Mouse (Mus musculus): ENCODE data around the gene Gp1bb.

The Gp1bb gene

DNA sequence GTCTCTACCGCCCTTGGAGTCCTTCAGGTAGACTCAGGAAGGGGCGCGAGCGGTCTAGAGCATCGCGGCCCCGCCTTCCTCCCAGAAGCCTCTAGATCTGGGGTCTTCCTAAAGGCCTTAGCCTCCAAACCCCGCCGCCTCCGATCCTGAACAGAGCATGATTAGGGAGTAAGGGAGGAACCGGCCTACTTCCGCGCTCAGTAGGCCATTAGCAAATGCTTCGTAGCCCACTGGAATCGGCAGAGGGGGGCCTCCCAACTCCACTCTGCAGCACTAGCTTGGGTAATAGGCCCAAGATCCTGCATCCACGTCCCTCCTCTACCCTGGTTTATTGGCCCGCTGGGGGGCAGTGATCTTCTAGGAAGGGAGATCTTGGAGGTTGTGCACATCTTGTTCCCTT is at the start of gene Gp1bb:
Gene Gp1bb (minus strand): TSS at position 385 of the 400 bp plus-strand sequence.
- DNase-seq (ENCODE audit: low spot score) = no peak

DNA sequence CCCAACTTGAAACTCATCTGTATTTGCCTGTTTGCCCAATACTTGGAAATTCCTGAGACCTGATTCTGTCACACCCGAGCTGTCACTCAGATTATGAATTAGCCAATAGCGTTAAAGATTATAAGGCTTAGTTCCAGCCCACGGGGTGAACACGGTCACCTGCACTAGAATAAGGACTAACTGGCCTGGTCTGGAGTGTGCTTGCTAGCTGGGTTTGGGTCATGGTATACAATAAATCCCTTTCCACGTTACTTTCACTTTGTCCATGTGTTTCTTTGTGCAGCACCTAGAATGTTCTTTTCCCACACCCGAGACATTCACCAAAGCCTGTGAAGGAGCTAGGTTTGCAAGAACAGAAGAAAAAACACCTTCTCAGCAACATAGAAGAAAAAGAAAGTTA is 47.7 kb upstream of the Gp1bb start:
- no peak for DNase-seq (ENCODE audit: low spot score)

DNA sequence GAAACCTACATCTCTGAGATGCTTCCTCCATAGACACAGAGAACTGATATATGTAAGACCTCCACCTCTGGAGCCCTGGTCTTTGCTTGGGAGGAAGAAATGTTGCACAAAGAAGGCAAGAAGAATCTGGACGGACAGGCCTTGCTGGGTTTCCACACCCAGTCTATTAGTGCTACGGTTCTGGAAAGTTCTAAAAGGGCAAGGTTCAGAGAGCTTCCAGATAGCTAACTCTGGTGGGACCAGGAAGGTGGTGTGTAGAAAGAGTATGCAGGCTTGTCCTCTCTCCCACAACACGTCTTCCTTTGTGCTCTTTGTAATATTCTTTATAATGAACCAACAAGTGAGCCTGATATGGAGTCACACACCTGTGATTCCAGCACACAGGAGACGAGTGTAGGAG is 36.4 kb upstream of the Gp1bb start:
- DNase-seq (ENCODE audit: low spot score) = no peak

DNA sequence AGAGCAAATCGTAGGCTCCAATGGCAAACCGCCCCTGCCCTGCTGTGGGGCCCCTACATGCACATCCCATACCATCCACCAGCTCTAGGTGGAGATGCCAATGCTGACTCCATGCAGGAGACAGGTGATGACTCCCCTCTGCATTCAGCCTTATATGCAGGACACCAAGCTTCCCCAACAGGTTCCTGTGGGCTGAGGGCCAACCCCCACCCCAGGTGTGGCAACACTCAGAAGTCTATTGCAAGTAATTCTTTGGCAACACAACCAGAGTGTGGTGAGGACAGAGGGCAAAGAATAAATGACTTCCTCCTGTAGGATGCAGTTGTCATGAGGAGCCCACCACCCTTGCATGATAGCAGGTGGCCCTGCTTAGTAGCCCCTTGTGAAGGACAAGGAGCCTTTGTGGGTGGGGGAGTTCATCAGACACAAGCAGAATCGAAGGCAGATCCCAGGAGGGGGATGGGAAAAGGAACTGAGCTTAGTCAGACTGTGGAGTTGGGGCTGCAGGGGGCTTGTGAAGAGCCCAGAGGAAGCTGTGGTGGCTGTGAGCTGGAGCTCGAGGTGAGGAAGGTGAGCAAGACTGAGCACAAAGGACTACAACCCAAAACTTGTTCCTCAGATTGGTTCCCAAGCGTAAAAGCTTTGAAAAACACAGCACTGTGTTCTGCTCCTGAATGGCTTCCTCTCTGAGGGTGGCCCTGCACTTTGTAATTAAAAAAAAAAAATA is 33.3 kb upstream of the Gp1bb start:
- no peak for DNase-seq (ENCODE audit: low spot score)

DNA sequence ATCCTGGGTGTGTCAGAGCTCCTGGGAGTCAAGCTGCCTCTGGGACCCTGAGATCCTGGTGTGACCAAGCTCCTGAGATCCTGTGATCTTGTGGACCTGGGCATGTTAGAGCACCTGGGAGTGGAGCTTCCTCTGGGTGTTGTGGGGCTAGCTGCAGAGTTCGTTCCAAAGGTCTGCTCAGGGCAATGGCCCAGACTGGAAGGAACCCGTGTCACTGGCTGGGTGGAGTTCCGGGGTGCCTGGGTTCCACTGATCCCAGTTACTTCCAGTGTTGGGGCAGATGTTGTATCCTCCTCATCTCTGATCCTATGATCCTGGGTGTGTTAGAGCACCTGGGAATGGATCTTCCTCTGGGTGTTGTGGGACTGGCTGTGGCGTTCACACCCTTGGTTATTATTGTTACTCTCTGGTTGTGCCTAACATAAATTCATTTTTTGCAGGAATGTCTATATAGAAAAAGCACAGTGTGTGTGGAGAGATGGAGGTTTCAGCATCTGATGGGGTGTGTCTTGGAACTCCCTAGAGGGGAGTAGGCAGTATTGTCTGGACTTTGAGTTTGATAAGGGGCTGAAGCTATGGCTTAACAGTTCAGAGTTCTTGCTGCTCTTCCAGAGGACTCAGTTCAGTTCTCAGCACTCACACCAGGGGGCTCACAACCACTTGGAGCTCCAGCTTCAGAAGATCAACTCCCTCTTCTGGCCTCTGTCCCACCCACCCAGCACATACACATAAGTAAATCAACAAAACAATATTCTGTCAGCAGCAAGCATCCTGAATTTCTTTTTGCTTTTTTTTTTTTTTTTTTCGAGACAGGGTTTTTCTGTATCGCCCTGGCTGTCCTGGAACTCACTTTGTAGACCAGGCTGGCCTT is 31.3 kb upstream of the Gp1bb start:
- DNase-seq (ENCODE audit: low spot score) = no peak

DNA sequence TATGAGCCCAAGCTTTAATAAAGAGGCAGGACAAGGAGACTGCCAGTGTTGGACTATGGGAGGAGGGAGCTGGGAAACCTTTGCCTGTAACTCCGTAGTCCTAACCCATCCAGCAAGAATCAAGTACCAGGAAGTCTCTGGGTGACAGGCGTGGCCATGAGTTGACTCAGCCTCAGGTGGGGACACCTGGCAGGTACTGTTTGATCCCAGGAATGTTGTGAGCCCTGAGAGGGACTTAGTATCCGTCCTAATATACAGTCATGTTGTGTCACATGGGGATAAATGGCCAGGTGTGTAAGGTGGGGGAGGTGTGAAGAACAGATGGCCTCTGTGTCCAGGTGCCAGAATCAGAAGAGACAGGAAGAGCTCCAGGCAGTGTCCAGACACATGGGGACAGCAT is 26.9 kb upstream of the Gp1bb start:
- DNase-seq (ENCODE audit: low spot score) = no peak

DNA sequence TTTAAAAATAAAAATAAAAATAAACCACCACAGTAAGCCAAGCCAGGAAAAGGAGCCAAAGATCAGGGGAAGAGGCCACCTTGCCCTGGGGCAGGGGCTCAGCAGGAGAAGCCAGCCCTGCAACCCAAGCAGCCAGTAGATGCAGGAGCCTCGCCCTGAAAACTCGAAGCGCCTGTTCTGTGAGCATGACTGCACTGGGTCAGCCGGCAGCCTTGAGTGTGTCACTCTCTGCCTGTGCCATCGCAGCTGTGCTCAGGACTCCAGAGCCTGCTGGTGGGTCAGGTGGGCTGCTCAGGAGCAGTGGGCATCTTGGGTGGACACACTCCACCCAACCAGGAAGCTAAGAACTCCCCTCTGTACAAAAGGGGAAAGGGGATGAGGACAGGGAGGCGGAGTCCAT is 23.1 kb upstream of the Gp1bb start:
- DNase-seq (ENCODE audit: low spot score) = no peak

DNA sequence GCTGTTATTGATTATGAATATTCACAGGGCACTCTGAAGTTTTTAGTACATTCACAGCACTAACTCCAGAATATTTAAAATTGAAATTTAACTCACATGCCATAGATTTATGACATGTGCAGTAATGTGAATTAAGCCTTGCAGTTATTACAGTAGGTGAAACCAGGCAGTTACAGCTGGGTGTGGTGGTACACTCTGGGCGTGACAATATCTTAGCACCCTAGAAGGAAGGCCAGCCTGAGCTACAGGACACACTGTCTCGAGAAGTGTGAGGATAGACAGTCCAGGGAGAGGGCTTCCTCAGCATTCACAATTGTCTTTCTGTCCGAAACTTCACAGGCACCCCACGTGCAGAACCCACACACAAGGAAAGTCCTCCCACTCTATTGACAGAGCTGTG is 22.3 kb upstream of the Gp1bb start:
- DNase-seq (ENCODE audit: low spot score) = no peak

DNA sequence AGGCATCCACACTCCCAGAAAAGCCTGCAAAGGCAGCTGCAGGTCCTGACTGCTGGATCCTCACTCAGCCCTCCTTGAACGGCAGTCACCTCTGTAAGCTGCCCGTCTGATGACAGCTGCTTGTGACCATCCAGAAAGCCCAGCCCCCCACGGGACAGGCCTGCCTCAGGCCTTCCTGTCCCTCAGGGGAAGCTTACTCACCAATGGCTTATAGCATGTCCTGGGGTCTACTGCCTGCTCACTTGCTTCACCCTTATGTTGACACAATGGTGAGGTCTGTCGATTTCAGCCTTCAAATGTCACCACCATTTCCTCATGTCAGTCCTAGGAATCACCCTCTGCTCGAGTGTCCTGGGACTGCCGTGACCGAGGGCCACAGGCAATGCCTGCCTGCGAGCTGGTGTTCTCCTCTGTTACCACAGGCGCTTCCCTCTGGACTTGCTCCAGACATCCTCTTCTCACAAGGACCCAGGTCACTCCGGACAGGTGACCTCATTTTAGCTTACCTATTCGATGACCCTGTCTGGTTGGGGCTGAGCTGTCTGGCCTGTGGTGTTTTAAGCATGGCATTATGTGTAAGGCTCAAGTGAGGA is 21.3 kb upstream of the Gp1bb start:
- DNase-seq (ENCODE audit: low spot score) = no peak

DNA sequence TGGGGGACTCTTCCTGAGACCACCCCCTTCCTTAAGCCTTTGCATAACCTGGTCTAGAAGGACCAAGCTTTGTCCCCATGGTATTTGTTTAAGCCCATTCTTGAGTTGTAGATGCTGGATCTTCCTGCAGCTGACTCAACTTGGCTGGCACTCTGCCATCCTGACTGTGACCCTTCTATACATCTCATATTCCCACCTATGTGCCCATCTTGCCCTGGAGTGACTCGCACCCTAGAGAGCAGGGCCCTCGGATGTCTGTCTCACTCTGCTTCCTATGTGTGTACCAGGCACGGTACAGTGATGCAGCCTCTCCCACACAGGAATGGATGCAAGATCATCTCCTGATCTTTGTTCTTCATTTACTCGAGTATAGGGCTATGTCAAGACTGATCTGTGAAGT is 20.7 kb upstream of the Gp1bb start:
- DNase-seq (ENCODE audit: low spot score) = no peak

DNA sequence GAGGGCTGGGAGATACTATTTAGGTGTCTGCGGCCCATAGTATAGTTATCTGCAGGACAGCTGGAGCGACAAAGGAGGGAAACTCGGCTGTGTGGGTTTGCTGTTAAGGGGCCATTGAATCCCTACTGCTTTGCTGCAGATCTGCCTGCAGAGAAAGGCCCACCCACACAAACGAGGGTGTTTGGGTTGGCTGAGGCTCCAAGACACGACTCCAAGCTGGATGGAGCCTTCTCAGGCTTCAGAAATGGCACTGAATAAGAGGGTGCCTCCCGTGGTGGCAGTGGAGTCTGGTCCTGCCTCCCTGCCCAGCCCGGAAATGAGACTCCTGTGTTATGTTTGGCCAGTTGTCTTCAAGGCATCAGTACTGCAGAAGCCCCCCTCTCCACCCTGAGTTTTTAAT is 20.1 kb upstream of the Gp1bb start:
- no peak for DNase-seq (ENCODE audit: low spot score)

DNA sequence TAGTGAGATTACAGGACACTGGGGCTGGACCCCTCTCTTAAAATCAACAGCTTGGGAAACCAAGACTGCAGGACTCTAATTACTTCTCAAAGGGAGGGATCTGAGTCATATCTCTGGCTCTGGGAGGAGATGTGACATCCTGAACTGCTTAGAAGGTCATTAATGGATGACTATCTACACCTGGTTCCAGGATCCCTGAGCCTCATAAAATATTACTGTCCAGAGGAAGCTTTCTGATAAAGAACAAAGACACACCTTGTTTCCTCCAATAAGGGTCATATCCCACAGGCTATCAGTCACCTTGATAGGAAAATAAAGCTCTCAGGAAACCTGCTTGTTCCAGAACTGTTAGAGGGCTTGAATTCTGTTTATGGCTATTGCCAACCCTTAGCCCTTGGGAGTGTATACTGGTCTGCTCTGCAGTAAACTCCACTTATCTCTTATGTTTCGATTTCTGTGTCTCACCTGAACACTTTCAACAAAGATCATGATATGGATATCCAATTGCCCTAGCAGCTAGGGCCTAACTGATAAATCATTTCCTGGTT is 17.3 kb upstream of the Gp1bb start:
- no peak for DNase-seq (ENCODE audit: low spot score)

DNA sequence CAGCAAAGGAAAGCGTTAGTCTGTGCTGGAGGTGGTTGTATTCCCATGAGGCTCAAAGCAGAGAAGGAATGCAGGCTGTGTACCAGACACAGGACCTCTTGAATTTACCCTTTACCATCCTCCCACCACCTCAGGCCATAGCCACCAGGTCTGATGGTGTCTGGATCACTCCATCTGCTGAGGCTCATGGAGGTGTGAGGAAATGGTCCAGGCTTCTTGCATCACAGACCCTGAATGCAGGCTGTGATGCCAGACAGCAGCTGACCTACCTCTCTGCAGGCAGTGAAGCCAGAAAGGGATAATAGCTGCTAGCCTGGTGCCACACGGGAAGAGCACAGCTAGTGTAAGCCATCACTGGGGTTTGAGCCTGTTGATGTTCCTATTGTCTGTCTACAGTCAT is 16.2 kb upstream of the Gp1bb start:
- DNase-seq (ENCODE audit: low spot score) = no peak

DNA sequence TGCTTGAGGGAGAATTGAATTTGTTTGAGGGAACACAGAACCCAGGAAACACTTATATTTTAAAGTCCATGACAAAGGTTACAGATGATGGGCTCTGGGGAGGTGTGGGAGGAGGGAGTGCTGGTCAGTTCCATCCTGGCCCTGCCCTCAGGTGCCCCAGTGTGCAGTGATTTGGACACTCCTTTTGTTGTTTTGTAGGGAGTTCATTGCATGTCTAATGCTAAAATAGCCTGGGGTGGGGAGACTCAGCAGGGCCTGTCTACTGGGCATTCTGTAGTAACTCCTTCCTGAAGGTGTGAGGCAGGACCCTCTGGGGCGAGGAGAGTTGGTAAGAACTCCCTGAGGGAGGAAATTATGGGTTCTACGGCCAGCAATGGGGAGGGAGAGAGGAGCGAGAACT is 14.6 kb upstream of the Gp1bb start:
- DNase-seq (ENCODE audit: low spot score) = no peak

DNA sequence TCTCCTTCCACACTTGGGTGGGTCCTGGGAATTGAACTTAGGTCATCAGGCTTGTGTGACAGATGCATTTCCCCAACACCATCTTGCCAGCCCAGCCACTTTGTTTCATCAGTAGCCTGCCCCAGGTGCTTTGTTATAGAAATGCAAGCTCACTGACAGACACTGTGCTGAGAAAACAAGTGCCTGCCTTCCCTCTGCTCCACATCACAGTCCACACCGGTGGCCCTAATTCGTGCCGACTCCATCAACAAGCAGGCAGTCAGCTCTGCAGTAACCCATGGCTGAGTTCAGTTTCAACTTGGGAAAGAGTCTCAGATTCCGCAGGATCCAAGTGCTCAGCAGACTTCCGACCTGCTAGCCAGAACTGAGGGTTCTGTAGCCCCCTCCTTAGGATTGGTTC is 14.2 kb upstream of the Gp1bb start:
- DNase-seq (ENCODE audit: low spot score) = no peak

DNA sequence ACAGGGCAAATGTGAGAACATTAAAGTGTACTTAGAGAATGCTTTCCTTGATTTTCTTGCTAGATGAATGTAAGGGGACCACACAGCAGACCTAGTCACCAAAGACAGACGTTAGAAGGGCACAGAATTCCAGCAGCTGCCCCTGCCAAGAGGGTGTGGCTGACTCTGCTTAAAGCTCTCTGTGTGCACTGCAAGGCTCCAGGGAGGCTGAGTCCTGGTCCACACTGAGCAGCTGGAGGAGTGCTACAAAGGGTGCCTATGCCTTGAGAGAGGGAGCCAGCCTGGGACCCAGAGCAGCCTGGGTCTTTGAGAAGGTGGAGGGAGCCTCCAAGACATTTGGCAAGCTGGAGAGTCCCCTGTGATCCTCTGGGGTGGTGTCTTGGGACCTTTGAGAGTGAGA is 11.1 kb upstream of the Gp1bb start:
- DNase-seq (ENCODE audit: low spot score) = no peak

DNA sequence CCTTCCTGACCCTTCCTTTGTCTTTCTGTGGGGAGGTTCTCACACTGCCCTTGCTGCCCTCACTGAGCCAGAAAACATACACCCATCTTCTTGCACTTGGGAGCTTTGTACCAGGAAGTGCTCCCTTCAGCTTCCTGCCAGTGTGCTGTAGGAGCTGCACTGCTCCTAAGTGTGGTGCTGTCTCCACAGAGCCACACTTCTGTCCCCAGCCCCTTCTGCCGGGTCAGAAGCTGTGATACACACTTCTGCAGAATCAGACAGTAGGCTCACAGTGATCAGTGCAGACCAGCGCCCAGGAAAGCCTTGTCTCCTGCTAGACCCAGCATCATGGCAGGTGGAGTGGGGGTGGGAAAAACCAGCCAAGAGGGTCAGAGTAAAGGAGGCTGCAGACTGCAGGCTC is 10.6 kb upstream of the Gp1bb start:
- no peak for DNase-seq (ENCODE audit: low spot score)

DNA sequence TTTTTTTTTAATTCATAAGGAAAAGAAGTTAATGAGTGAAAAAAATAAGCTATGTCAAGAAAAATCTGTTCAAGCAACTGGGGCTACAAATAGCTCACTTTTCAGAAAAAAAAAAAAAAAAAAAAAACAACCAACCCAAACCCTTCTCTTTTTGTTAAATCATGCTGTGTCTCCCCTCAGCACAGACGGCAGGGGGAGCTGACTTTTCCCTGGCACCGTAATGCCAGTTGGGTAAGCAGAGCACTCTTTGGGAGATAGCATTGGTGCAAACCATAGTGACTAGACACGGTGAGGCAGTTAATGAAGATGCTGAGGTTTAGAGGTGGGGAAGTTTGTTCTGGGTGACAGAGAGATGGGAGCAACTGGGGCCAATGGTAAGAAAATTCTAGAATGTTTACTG is 9.9 kb upstream of the Gp1bb start:
- DNase-seq (ENCODE audit: low spot score) = no peak

DNA sequence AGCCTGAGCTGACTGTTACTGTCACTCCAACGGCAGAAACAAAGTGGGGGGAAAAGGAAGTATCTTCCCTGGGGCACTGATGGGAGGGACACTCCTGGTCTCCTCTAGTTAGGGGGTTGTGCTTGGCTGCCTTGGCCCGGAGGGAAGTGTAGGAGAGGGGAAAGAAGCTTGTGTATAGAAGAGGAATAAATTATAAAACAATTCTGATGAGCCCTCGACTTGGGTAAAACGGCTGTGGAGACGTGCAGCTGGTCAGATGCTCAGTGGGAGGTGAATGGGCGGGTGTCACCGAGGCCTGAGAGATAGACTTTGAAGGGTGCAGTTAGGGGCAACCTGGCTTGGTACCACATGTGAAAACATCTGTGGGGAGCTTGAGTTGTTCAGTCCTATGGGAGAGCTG is 8.9 kb upstream of the Gp1bb start:
- DNase-seq (ENCODE audit: low spot score) = no peak

DNA sequence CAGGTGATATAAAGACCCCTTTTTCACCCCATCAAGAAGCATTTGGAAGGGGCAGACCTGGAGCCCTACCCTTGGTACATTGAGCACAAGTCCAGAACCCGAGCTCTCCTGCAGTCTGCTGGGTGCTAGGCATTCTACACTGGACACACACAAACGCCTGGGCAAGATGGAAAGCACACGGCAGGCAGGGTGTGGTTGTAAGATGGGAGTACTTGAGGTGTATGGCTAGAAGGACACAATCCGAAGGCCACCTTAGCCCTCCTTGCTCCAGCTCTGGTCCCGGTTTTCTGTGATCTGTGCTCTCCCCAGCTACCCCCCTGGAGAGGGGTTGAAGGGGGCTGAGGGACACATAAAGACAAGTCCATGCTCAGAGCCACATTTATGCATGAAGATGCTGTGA is 8.1 kb upstream of the Gp1bb start:
- DNase-seq (ENCODE audit: low spot score) = no peak

DNA sequence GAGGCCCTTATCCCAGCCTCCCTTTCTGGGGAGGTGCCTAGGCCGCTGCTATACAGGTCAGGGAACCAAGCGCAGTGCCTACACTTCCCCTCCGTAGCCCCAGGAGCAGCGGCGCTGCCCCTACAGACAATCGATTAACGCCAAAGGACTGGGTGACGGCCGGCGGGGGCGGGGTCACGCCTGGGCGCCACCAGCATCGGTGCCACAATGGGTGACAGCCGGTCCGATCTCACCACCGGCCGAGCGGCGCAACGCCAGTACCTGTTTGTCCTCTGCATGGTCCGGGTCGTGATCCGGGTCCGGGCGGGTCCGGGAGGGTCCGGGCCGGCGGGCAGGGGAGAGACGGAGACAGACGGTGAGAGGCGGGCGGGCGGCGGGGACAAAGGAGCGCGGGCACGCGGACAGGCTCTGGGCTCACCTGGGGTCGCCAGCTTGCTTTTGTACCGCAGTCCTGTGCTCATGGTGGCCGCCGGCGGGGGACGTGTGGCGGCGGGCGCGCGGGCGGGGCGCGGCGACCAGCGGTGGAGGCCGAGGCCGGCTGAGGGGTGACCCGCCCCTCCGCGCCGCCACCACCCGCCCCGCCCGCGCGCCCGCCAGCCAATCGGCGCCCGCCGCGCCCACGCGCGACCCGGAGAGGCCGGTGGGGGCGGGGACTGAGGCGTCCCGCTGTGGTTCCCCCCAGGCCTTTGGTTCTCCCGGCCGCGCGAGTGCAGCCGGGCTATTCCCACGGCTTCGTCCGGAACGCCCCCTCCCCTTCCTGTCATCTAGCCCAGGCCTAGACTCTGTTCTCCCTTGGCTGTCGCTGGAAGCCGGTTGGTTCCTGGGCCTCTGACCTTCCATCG is 7.4 kb upstream of the Gp1bb start, which contains the start of gene Sept5:
Gene Sept5 (minus strand): TSS at position 565 of the 842 bp plus-strand sequence.
- DNase-seq (ENCODE audit: low spot score) = no peak

DNA sequence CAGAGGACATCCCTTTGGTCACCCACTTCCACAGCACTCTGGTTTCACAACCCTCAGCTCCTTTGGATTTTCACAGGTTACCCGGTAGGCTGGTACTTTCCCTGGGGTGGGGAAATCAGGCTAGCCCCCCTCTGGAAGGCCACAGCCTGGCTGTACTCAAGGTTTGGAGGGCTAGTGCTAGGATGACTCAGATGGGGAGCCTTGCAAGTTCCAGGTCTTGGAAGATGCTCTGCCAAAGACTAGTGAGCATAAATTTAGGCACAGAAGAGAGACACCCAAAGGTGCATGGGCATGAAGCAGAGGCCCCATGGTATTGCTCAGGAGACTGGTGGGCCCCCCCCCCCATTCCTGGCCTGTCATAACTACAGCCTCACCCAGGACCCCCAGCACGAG is 6.7 kb upstream of the Gp1bb start:
- DNase-seq (ENCODE audit: low spot score) = no peak

Measured in T-cell, adult 2 months (primary cell).